Mouse (Mus musculus) lung, embryonic 15.5 days (tissue): ENCODE data around the gene Stx12. TPM values are rescaled to one million over a fixed set of nuclear protein-coding genes. Genes with fewer than 3 reads are reported as not detected.

Source experiments
- ATAC-seq: fragments of 200-750 bp; cut with Nextera tagmentation; 2 replicates; pipeline ENCODE4 v1.8.0; 2017; ENCODE audit warnings: moderate number of reproducible peaks, borderline replicate concordance; ENCODE audit not compliant: low FRiP score, low TSS enrichment; ENCODE audit errors: extremely low read depth
- H3K27ac ChIP-seq: fragments of 300-500 bp; sonication (generic); 2 replicates; pipeline ENCODE4 v1.5.1; 2015; ENCODE audit warnings: moderate library complexity, mild to moderate bottlenecking, inconsistent platforms
- H3K27me3 ChIP-seq: fragments of 300-500 bp; sonication (generic); 2 replicates; pipeline ENCODE4 v1.6.1; 2015; ENCODE audit warnings: inconsistent platforms
- H3K36me3 ChIP-seq: fragments of 300-500 bp; sonication (generic); 2 replicates; pipeline ENCODE4 v1.6.1; 2015; ENCODE audit warnings: inconsistent platforms
- H3K4me1 ChIP-seq: fragments of 300-500 bp; sonication (generic); 2 replicates; pipeline ENCODE4 v1.6.1; 2015; ENCODE audit warnings: inconsistent platforms
- H3K4me2 ChIP-seq: fragments of 300-500 bp; sonication (generic); 2 replicates; pipeline ENCODE4 v1.6.1; 2015; ENCODE audit warnings: inconsistent platforms, mild to moderate bottlenecking, moderate library complexity
- H3K4me3 ChIP-seq: fragments of 300-500 bp; sonication (generic); 2 replicates; pipeline ENCODE4 v1.5.1; 2015; ENCODE audit warnings: mild to moderate bottlenecking, inconsistent platforms
- H3K9ac ChIP-seq: fragments of 300-500 bp; sonication (generic); 2 replicates; pipeline ENCODE4 v1.6.1; 2015; ENCODE audit warnings: inconsistent platforms
- H3K9me3 ChIP-seq: fragments of 300-500 bp; sonication (generic); 2 replicates; pipeline ENCODE4 v1.6.1; 2016; ENCODE audit warnings: inconsistent platforms
- WGBS: fragments of 180-500 bp; shearing (Covaris S2); methylation state at CpG from one replicate; pipeline ENCODE4 v1.1.7; 2015; 5-methylcytosine and 5-hydroxymethylcytosine counted together
- polyA plus RNA-seq: library from polyadenylated mRNA; unstranded; fragments of >200 nt; fragmentation: Nextera tagmentation; extraction: Ambion mirVana; gene quantifications from 2 replicates; pipeline ENCODE4 v1.2.1, GENCODE M21; 2015

The Stx12 gene
- polyA plus RNA-seq, 1 experiment from 2014 or later: 62.2 TPM

DNA sequence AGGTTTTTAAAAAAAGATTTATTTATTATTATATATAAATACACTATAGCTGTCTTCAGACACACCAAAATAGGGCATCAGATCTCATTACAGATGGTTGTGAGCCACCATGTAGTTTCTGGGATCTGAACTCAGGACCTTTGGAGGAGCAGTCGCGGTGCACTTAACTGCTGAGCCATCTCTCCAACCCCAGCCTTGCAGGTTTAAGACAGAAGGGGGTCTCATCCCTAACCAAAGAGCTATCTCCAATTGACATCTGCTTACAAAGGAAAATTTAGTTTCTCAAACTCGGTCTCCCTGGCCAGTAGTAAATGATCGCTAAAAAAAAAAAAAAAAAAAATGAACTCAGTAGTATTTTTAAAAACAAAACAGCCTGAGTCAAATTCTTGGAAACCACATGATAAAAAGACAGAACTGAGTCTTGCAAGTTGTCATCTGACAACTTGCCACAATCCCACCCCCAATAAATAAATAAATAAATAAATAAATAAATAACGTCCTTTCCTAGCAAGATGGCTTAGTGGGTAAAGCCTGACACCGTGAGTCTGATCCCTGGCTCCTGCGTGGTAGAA, 77.6 kb downstream of the Stx12 start:
- Histone ChIP-seq H3K36me3 (no peaks in the 10 kb centered on the region), H3K4me2 (no peak overlapping the region), H3K9ac (no peak overlapping the region), H3K27ac (no peak overlapping the region), H3K27me3 (no peaks in the 10 kb centered on the region), H3K9me3 (no peaks in the 10 kb centered on the region), H3K4me1 (0 out of 2 replicates have a peak, but pooled peaks cover 2% of the 10 kb centered on the region), H3K4me3 (no peak overlapping the region)
- no peak for ATAC-seq
- 86% methylated on average over 7 of the region's 7 CpGs for WGBS

DNA sequence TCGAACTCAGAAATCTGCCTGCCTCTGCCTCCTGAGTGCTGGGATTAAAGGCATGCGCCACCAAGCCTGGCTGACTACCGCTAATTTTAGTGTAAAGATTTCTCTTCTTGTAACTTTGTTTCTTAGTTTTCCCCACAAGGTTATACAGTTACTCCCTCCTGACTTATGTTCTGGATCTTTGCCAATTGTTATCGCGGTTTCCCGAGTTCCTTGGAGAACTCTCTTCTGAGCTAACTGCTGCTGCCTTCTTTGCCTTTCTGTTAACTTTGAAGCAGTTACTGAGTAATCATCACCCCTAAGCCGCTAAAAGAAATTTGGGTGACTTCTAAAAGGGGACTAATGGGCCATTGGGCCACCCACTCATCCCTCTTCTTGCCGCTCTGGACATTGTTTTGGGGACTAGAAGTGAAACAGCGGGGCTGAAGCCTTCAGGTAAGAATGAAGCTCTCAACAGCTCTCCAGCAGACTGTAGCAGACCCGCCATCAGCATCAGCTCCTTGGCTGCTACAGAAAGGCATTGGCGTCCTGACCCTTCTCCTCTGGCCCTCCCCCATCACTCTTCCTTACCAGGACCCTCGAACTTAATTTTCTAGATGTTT, 78.6 kb downstream of the Stx12 start:
- Histone ChIP-seq H3K36me3 (no peaks in the 10 kb centered on the region), H3K4me3 (no peak overlapping the region), H3K4me2 (no peak overlapping the region), H3K27me3 (no peaks in the 10 kb centered on the region), H3K4me1 (0 out of 2 replicates have a peak, but pooled peaks cover 2% of the 10 kb centered on the region), H3K9me3 (no peaks in the 10 kb centered on the region), H3K9ac (no peak overlapping the region), H3K27ac (no peak overlapping the region)
- ATAC-seq: no peak
- 67% methylated on average over 12 of the region's 12 CpGs for WGBS

GRCm38 (mm10) chr4:132805146-132805545, 79.2 kb downstream of the Stx12 start:
- Histone ChIP-seq H3K27ac (no peak overlapping the region), H3K27me3 (no peaks in the 10 kb centered on the region), H3K9me3 (no peaks in the 10 kb centered on the region), H3K9ac (no peak overlapping the region), H3K4me2 (no peak overlapping the region), H3K36me3 (no peaks in the 10 kb centered on the region), H3K4me3 (no peak overlapping the region), H3K4me1 (0 out of 2 replicates have a peak, but pooled peaks cover 2% of the 10 kb centered on the region)
- 81% methylated on average over 5 of the region's 5 CpGs for WGBS
- ATAC-seq: no peak

DNA sequence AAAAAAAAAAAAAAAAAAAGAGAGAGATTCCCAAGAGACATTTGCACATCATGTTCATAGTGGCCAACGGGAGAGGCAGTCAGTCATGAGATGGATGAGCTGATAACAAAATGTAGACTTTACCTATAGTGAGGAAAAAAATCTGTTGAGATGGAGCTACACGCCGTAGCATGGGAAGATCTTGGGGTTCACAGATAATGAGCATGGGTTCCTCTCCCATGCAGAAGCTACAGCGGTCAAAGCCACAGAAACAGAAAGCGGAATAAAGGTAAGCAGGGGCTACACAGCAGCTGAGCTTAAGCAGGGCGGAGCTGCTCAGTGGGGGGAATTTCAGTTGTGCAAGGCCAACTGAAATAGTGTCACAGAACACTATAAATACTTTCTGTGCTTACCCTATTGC, 80.0 kb downstream of the Stx12 start:
- H3K4me3 ChIP-seq: no peak overlapping the region
- H3K4me1 ChIP-seq: 0 out of 2 replicates have a peak, but pooled peaks cover 2% of the 10 kb centered on the region
- no peak overlapping the region for H3K9ac ChIP-seq
- no peak overlapping the region for H3K4me2 ChIP-seq
- no peak for ATAC-seq
- H3K27ac ChIP-seq: no peak overlapping the region
- H3K36me3 ChIP-seq: no peaks in the 10 kb centered on the region
- H3K9me3 ChIP-seq: no peaks in the 10 kb centered on the region
- WGBS: 80% methylated on average over 6 of the region's 6 CpGs
- H3K27me3 ChIP-seq: no peaks in the 10 kb centered on the region

- Histone ChIP-seq H3K27ac (no peak overlapping the region), H3K9ac (no peak overlapping the region), H3K36me3 (no peaks in the 10 kb centered on the region), H3K4me1 (0 out of 2 replicates have a peak, but pooled peaks cover 2% of the 10 kb centered on the region), H3K4me3 (no peak overlapping the region), H3K4me2 (no peak overlapping the region), H3K27me3 (no peaks in the 10 kb centered on the region), H3K9me3 (no peaks in the 10 kb centered on the region)
- ATAC-seq: no peak
- WGBS: 95% methylated on average over 7 of the region's 7 CpGs
These were observed 80.4 kb downstream of the Stx12 start for GRCm38 (mm10) chr4:132803876-132804275.

Other genes starting within 250 kb of the Stx12 start
- gene Eya3, start 245.5 kb downstream of the Stx12 start, polyA plus RNA-seq: 30.6 and 31.5 TPM in 2 replicates
- gene Xkr8, start 152.0 kb downstream of the Stx12 start, polyA plus RNA-seq: 5.1 TPM in 2 replicates
- 6.4 and 6.7 TPM in 2 replicates for gene Smpdl3b, start 127.3 kb downstream of the Stx12 start, polyA plus RNA-seq
- 111 TPM in 2 replicates for gene Rpa2, start 116.2 kb downstream of the Stx12 start, polyA plus RNA-seq
- 0.89 and 0.96 TPM in 2 replicates for gene Themis2, start 88.1 kb downstream of the Stx12 start, polyA plus RNA-seq
- gene Ppp1r8, start 41.3 kb downstream of the Stx12 start, polyA plus RNA-seq: 52.9 and 54.5 TPM in 2 replicates
- 43.0 and 45.8 TPM in 2 replicates for gene Fam76a, start 38.0 kb upstream of the Stx12 start, polyA plus RNA-seq
- gene Fgr, start 89.6 kb upstream of the Stx12 start, polyA plus RNA-seq: 0.69 and 0.74 TPM in 2 replicates
- gene Ahdc1, start 126.8 kb upstream of the Stx12 start, polyA plus RNA-seq: 8.5 and 10.5 TPM in 2 replicates
- gene Wasf2, start 246.0 kb upstream of the Stx12 start, polyA plus RNA-seq: 120 and 136 TPM in 2 replicates